Mouse (Mus musculus): ENCODE measurements at regions not wholly inside any gene's neighbourhood (a gene's known extent, or its start where the extent isn't known, plus 50 kb on each side); places are given as distances from the start of the nearest gene placed in this dataset.

GRCm38 (mm10) chr3:144323524-144323923 lies 118.5 kb upstream of the Lmo4 start:
- no peak for DNase-seq

- no peak for DNase-seq
Measured at GRCm38 (mm10) chr3:144319468-144320205, 114.6 kb upstream of the Lmo4 start.

GRCm38 (mm10) chr3:144318761-144319467 lies 113.9 kb upstream of the Lmo4 start:
- peak; percentile 17 to 42 for DNase-seq

- no peak for DNase-seq
Measured at GRCm38 (mm10) chr3:144310748-144311147, 105.7 kb upstream of the Lmo4 start.

- DNase-seq, result no peak
Measured at GRCm38 (mm10) chr3:144308616-144309015, 103.6 kb upstream of the Lmo4 start.

- no peak for DNase-seq
Measured at GRCm38 (mm10) chr3:144307557-144307956, 102.5 kb upstream of the Lmo4 start.

GRCm38 (mm10) chr3:144305456-144305855 lies 100.4 kb upstream of the Lmo4 start:
- no peak for DNase-seq

- DNase-seq, result no peak
Measured at GRCm38 (mm10) chr3:144304924-144305323, 99.9 kb upstream of the Lmo4 start.

GRCm38 (mm10) chr3:144302626-144303025 lies 97.6 kb upstream of the Lmo4 start:
- DNase-seq, result no peak

GRCm38 (mm10) chr3:144301068-144301467 lies 96.0 kb upstream of the Lmo4 start:
- DNase-seq, result no peak

- DNase-seq, result no peak
Measured at GRCm38 (mm10) chr3:144299239-144299638, 94.2 kb upstream of the Lmo4 start.

- DNase-seq, result peak in 1 of 2 experiments; percentile 5
Measured at GRCm38 (mm10) chr3:144289489-144289888, 84.5 kb upstream of the Lmo4 start.

- DNase-seq, result no peak
Measured at GRCm38 (mm10) chr3:144286100-144286499, 81.1 kb upstream of the Lmo4 start.

GRCm38 (mm10) chr3:144284326-144284725 lies 79.3 kb upstream of the Lmo4 start:
- no peak for DNase-seq

GRCm38 (mm10) chr3:144273115-144273514 lies 68.1 kb upstream of the Lmo4 start:
- no peak for DNase-seq

- DNase-seq, result no peak
Measured at GRCm38 (mm10) chr3:144270206-144270605, 65.2 kb upstream of the Lmo4 start.

- DNase-seq, result no peak
Measured at GRCm38 (mm10) chr3:144264554-144264953, 59.5 kb upstream of the Lmo4 start.

- no peak for DNase-seq
Measured at GRCm38 (mm10) chr3:144260886-144261285, 55.9 kb upstream of the Lmo4 start.

- no peak for DNase-seq
Measured at GRCm38 (mm10) chr3:144257714-144258517, 52.9 kb upstream of the Lmo4 start.

GRCm38 (mm10) chr3:144257196-144257595 lies 52.2 kb upstream of the Lmo4 start:
- DNase-seq, result no peak

- DNase-seq, result no peak
Measured at GRCm38 (mm10) chr3:144255596-144256550, 50.9 kb upstream of the Lmo4 start.
